Comparison of ENCODE assay signal across 8 mouse cellular contexts in genomic region chr2:5844873-5845631, GRCm38 (mm10). TPM values are rescaled to one million over a fixed set of nuclear protein-coding genes. Genes with fewer than 3 reads are reported as not detected.
DNase-seq lines count a peak whose midpoint lies in the region; ATAC-seq lines count a peak whose summit lies in the region.

Nudt5 (plus strand) TSS chr2:5845019.
Cdc123 (minus strand) TSS chr2:5845164.

- no peaks in the 10 kb centered on the region for H3K27me3 ChIP-seq in forebrain, embryonic 14.5 days (replicated peaks; ENCODE audit: control insufficient read depth, insufficient read depth, low read length)
- H3K27me3 ChIP-seq in neural tube, embryonic 15.5 days (replicated peaks): no peaks in the 10 kb centered on the region

- H3K27ac ChIP-seq in forebrain, embryonic 14.5 days (ENCODE audit: low read depth, low read length): peak within 1 kb of the TSS; percentile 89
- H3K27ac ChIP-seq in neural tube, embryonic 15.5 days (replicated peaks): peak within 1 kb of the TSS; percentile 95

- peak within 1 kb of the TSS; percentile 87 for H3K9ac ChIP-seq in forebrain, embryonic 14.5 days (ENCODE audit: low read length)
- peak within 1 kb of the TSS; percentile 76 for H3K9ac ChIP-seq in neural tube, embryonic 15.5 days (replicated peaks)

- DNase-seq in ES-CJ7 (ENCODE audit: low read depth, low spot score): peak; percentile 94
- DNase-seq in cerebellum, adult 11 months: peak; percentile 87
- DNase-seq in forebrain, embryonic 14.5 days (ENCODE audit: low spot score): peak; percentile 98
- peak; percentile 81 to 86 for DNase-seq in heart, postnatal 14 days
- peak; percentile 92 for DNase-seq in layer of hippocampus, adult 11-12 months (ENCODE audit: low spot score)
- peak; percentile 89 to 91 for DNase-seq in lung, adult 18-20 months
- DNase-seq in testis, postnatal 14 days (ENCODE audit: low spot score): peak; percentile 89

- H3K4me3 ChIP-seq in forebrain, embryonic 14.5 days (ENCODE audit: low read depth, low read length): peak within 1 kb of the TSS; percentile 67
- H3K4me3 ChIP-seq in neural tube, embryonic 15.5 days (replicated peaks): peak within 1 kb of the TSS; percentile 75

- under 1% methylated on average over 53 of the region's 53 CpGs for WGBS in forebrain, embryonic 14.5 days
- WGBS in neural tube, embryonic 15.5 days: under 1% methylated on average over 53 of the region's 53 CpGs

- peak; percentile 99 for ATAC-seq in forebrain, embryonic 14.5 days
- ATAC-seq in neural tube, embryonic 15.5 days (ENCODE audit: low FRiP score): peak; percentile 98

- intact Hi-C loops in heart, postnatal 14 days (cut with DNase I): no loop called here

- H3K4me2 ChIP-seq in forebrain, embryonic 14.5 days (ENCODE audit: low read length): peak within 1 kb of the TSS; percentile 67
- H3K4me2 ChIP-seq in neural tube, embryonic 15.5 days: peak within 1 kb of the TSS; percentile 68

- peaks cover 19% of the 10 kb centered on the region for H3K36me3 ChIP-seq in forebrain, embryonic 14.5 days (ENCODE audit: control insufficient read depth, insufficient read depth, low read length)
- H3K36me3 ChIP-seq in neural tube, embryonic 15.5 days: peaks cover 22% of the 10 kb centered on the region

- no peaks in the 10 kb centered on the region for H3K9me3 ChIP-seq in forebrain, embryonic 14.5 days (replicated peaks; ENCODE audit: control insufficient read depth, low read length)
- no peaks in the 10 kb centered on the region for H3K9me3 ChIP-seq in neural tube, embryonic 15.5 days (replicated peaks)

- peaks cover 12% of the 10 kb centered on the region for H3K4me1 ChIP-seq in forebrain, embryonic 14.5 days (ENCODE audit: control insufficient read depth, insufficient read depth, low read length)
- peaks cover 21% of the 10 kb centered on the region for H3K4me1 ChIP-seq in neural tube, embryonic 15.5 days

RNA-seq across cellular contexts. Expression of gene Nudt5, which starts in this region (rescaled TPM):
- polyA plus RNA-seq in forebrain, embryonic 14.5 days (2014; fragmentation: Nextera tagmentation; extraction: Ambion mirVana): 32.0 and 36.2 TPM in 2 replicates
- 10 to 100 TPM; 16.9 to 17.5 TPM for total RNA-seq in heart, postnatal 14 days (2021)
- polyA plus RNA-seq in neural tube, embryonic 15.5 days (2015; fragmentation: Nextera tagmentation; extraction: Ambion mirVana): 28.8 and 40.0 TPM in 2 replicates

RNA-seq across cellular contexts. Expression of gene Cdc123, which starts in this region (rescaled TPM):
- 278 and 301 TPM in 2 replicates for polyA plus RNA-seq in forebrain, embryonic 14.5 days (2014; fragmentation: Nextera tagmentation; extraction: Ambion mirVana)
- total RNA-seq in heart, postnatal 14 days (2021): 10 to 100 TPM; 72.9 to 74.8 TPM
- polyA plus RNA-seq in neural tube, embryonic 15.5 days (2015; fragmentation: Nextera tagmentation; extraction: Ambion mirVana): 275 and 295 TPM in 2 replicates

Comparison
In these comparisons a context has a peak if more than half of its experiments do, and no peak if none do; other contexts are left out.
1. Peak in every context shown above with its lines: DNase-seq, ATAC-seq, H3K4me3 ChIP-seq and H3K27ac ChIP-seq.